In the genomic region with DNA sequence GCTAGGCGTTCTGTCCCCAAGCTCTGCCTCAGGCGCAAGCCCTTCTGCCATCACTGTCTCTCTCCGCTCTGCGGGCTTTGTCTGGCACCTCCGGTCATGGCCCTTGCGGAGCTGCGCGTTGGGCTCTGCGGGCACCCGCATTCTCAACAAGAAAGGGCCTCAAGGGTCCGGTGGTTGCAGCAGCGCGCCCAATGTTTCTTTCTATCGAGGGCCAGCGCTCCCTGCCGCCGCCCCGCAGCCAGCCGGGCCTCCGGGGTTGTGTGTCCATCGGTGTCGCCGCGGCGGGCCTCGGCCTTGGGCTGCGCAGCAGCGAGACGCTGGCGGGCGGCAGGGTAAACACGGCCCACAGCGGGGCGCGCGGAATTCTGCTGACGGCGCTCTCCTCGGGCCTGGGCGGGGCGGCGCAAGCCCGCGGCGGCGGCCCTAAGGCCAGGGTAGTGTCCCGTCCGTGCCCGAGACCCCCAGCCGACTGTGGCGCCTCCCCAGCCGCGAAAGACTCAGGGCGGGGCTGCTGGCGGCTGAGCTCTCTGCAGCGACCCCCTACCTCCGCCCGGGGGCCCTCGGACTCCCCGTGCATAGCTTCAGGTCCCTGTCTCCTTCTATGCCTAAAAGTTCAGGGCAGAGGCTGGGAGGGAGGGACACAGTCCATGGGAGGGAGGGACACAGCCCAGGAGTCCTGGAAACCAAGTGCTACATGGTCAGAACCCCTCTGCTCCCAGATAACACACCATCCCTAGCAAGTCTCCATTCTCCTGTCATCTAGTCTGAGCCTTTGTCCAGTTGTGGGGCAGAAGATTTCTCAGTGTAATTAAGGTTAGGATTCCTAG, we compare ENCODE assay signal across 8 mouse cellular contexts.
A peak's percentile ranks its signal among the peaks of the same experiment; 100 is the strongest.
DNase-seq lines count a peak whose midpoint lies in the region; ATAC-seq and TF ChIP-seq lines count a peak whose summit lies in the region.

No protein-coding gene starts in this region.

- peak overlapping the region; percentile 25 for H3K4me3 ChIP-seq in intestine, embryonic 14.5 days (ENCODE audit: low read depth, low read length)
- peak overlapping the region; percentile 38 for H3K4me3 ChIP-seq in liver, embryonic 11.5 days (ENCODE audit: low read depth, low read length)
- H3K4me3 ChIP-seq in myocyte, result no peak overlapping the region

- WGBS in intestine, embryonic 14.5 days, result 8% methylated on average over 51 of the region's 60 CpGs
- 14% methylated on average over 50 of the region's 60 CpGs for WGBS in liver, embryonic 11.5 days

- H3K79me2 ChIP-seq in myocyte (ENCODE audit: control insufficient read depth, insufficient read depth), result no peaks in the 10 kb centered on the region

- H3K36me3 ChIP-seq in intestine, embryonic 14.5 days (ENCODE audit: control insufficient read depth, insufficient read depth, low read length), result no peaks in the 10 kb centered on the region
- H3K36me3 ChIP-seq in liver, embryonic 11.5 days (ENCODE audit: control insufficient read depth, insufficient read depth, low read length), result no peaks in the 10 kb centered on the region
- H3K36me3 ChIP-seq in myocyte (ENCODE audit: control insufficient read depth, insufficient read depth), result no peaks in the 10 kb centered on the region

- no peak overlapping the region for H3ac ChIP-seq in myocyte (ENCODE audit: control insufficient read depth, insufficient read length)

- DNase-seq in adrenal gland, postnatal 36 days, result peak; percentile 70 to 75
- peak; percentile 39 to 58 for DNase-seq in cerebellum, postnatal 36 days
- peak; percentile 43 for DNase-seq in gastrocnemius, postnatal 25 days
- peak; percentile 64 for DNase-seq in intestine, embryonic 14.5 days (ENCODE audit: low spot score)
- no peak for DNase-seq in liver, embryonic 11.5 days (ENCODE audit: low spot score)
- peak; percentile 31 for DNase-seq in urinary bladder, postnatal 14 days (ENCODE audit: low spot score)
- no peak for DNase-seq in thymus, postnatal 4 days

- H3K4me2 ChIP-seq in intestine, embryonic 14.5 days (ENCODE audit: low read length), result peak overlapping the region; percentile 57
- H3K4me2 ChIP-seq in liver, embryonic 11.5 days, result peak overlapping the region; percentile 59
- peak overlapping the region; percentile 45 for H3K4me2 ChIP-seq in myocyte (ENCODE audit: low read depth)

- TF ChIP-seq POLR2A in myocyte (IDR thresholded peaks at IDR 0.05; ENCODE audit: insufficient read length, low read depth), result peak; percentile 37

- H3K4me1 ChIP-seq in intestine, embryonic 14.5 days (replicated peaks; ENCODE audit: control insufficient read depth, insufficient read depth, low read length), result no peaks in the 10 kb centered on the region; the same call in 1 of the 2 replicates
- H3K4me1 ChIP-seq in liver, embryonic 11.5 days (replicated peaks; ENCODE audit: control insufficient read depth, insufficient read depth, low read length), result no peaks in the 10 kb centered on the region

- H3K27me3 ChIP-seq in intestine, embryonic 14.5 days (replicated peaks; ENCODE audit: control insufficient read depth, insufficient read depth, low read length), result peaks cover 6% of the 10 kb centered on the region
- H3K27me3 ChIP-seq in liver, embryonic 11.5 days (replicated peaks; ENCODE audit: control insufficient read depth, insufficient read depth, low read length), result peaks cover 47% of the 10 kb centered on the region
- H3K27me3 ChIP-seq in myocyte (ENCODE audit: control insufficient read depth, insufficient read depth, insufficient read length), result no peaks in the 10 kb centered on the region

- H3K9ac ChIP-seq in intestine, embryonic 14.5 days (ENCODE audit: low read length), result peak overlapping the region; percentile 46
- H3K9ac ChIP-seq in liver, embryonic 11.5 days (ENCODE audit: low read depth, low read length), result peak overlapping the region; percentile 40; the same call in 1 of the 2 replicates

- H3K9me3 ChIP-seq in intestine, embryonic 14.5 days (ENCODE audit: control insufficient read depth, low read length), result no peaks in the 10 kb centered on the region
- H3K9me3 ChIP-seq in liver, embryonic 11.5 days (ENCODE audit: control insufficient read depth, low read length), result no peaks in the 10 kb centered on the region

- peak; percentile 41 for ATAC-seq in intestine, embryonic 14.5 days (replicated peaks; ENCODE audit: low FRiP score, low TSS enrichment, low read depth)
- ATAC-seq in liver, embryonic 11.5 days (replicated peaks; ENCODE audit: low FRiP score), result peak; percentile 35

- H3K27ac ChIP-seq in intestine, embryonic 14.5 days (ENCODE audit: low read depth), result 0 out of 2 replicates have a peak overlapping the region, but pooled peaks have one; percentile 43
- no peak overlapping the region for H3K27ac ChIP-seq in liver, embryonic 11.5 days (ENCODE audit: low read depth, low read length)

TF ChIP-seq in myocyte, 11 proteins besides CTCF, POLR2A, EP300 and RAD21:
- TF ChIP-seq CEBPB (IDR thresholded peaks at IDR 0.05; ENCODE audit: insufficient read depth, poor library complexity, severe bottlenecking) (no peak), REST (IDR thresholded peaks at IDR 0.05; ENCODE audit: insufficient read depth, insufficient read length) (no peak), MYOG (IDR thresholded peaks at IDR 0.05; ENCODE audit: control insufficient read depth in 1 of 3, insufficient read depth in 1 of 3, insufficient read length in 2 of 3, low read depth in 2 of 3) (no peak), TCF12 (IDR thresholded peaks at IDR 0.05; ENCODE audit: insufficient read depth, poor library complexity, severe bottlenecking) (no peak), TCF3 (IDR thresholded peaks at IDR 0.05; ENCODE audit: insufficient read length, low read depth) (no peak), USF1 (IDR thresholded peaks at IDR 0.05; ENCODE audit: low read depth) (no peak), E2F4 (IDR thresholded peaks at IDR 0.05; ENCODE audit: insufficient read depth) (no peak), POLR2AphosphoS2 (IDR thresholded peaks at IDR 0.05; ENCODE audit: insufficient read length, low read depth) (no peak), MAX (IDR thresholded peaks at IDR 0.05; ENCODE audit: low read depth) (no peak), SRF (IDR thresholded peaks at IDR 0.05; ENCODE audit: control insufficient read depth, insufficient read length, low read depth) (no peak), MYOD1 (IDR thresholded peaks at IDR 0.05; ENCODE audit: control insufficient read depth in 1 of 3, insufficient read length in 2 of 3, low read depth in 2 of 3) (no peak)

Comparison
In these comparisons a context has a peak if more than half of its experiments do, and no peak if none do; other contexts are left out.
1. DNase-seq: peak in adrenal gland, postnatal 36 days (2 of 2), cerebellum, postnatal 36 days (2 of 2), gastrocnemius, postnatal 25 days (single experiment), intestine, embryonic 14.5 days (single experiment) and urinary bladder, postnatal 14 days (single experiment); none in liver, embryonic 11.5 days (single experiment) and thymus, postnatal 4 days (single experiment).
2. Peak in every context shown above with its lines, with median percentiles within 50 percentile points of each other: H3K4me2 ChIP-seq.